Mouse (Mus musculus) left cerebral cortex, adult 2 months (tissue): ENCODE measurements around the gene Pnmal1. TPM values are rescaled to one million over a fixed set of nuclear protein-coding genes. Genes with fewer than 3 reads are reported as not detected.
A peak's percentile ranks its signal among the peaks of the same experiment; 100 is the strongest.

Experiments
- DNase-seq, 2 experiments: peaks; one replicate each; pipeline ENCODE4 v3.0.0; 2021 to 2022; ENCODE audit warnings: low spot score in 2 of 2, mixed read lengths in 1 of 2; ENCODE audit errors: extremely low spot score in 1 of 2
- H3K27ac ChIP-seq: fragments of 200-600 bp; 2 replicates; pipeline ENCODE4 v1.8.1; 2022
- H3K4me3 ChIP-seq: fragments of 200-600 bp; 2 replicates; pipeline ENCODE4 v1.8.1; 2022
- CTCF ChIP-seq: fragments of 200-600 bp; IDR thresholded peaks from 2 replicates; pipeline ENCODE4 v1.8.1; 2022; ENCODE audit warnings: antibody characterized with exemption, mild to moderate bottlenecking, moderate library complexity
- intact Hi-C: fragments of 180-260 bp; cut with DNase I; formaldehyde crosslinking; loops from one replicate; pipeline ENCODE4 v1.15.1; 2025
- total RNA-seq, 2 experiments: library from RNA; stranded (reverse); gene quantifications; 2 replicates each; pipeline ENCODE4 v1.2.3; 2021

Gene Pnmal1
- total RNA-seq, 2 experiments from 2014 or later: 106 to 118 TPM

DNA sequence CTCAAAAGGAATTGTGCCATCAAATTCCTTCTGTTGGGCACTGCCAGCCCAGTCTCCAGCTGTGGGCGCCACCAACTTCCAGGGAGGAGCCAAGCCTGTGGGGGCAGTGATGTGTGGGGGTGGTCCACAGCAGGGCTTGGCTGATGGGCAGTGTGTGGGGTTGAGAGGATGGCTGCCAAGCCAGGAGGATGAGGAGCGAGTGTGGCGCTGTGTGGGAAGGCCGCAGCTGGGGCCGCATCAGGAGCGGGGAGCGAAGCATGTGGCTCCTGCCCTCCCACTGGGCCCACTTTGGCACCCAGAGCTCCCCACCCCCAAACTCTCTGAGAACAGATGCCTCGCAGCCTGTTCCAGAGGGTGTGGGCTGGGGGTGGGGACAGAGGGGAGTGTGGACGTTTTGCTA, 41.5 kb upstream of the Pnmal1 start:
- peak; percentile 68 to 79 for DNase-seq
- intact Hi-C loops: no loop called here
- peak overlapping the region; percentile 69 for H3K27ac ChIP-seq
- H3K4me3 ChIP-seq: no peak overlapping the region
- no peak; the same call in 1 of the 2 replicates for TF ChIP-seq CTCF

DNA sequence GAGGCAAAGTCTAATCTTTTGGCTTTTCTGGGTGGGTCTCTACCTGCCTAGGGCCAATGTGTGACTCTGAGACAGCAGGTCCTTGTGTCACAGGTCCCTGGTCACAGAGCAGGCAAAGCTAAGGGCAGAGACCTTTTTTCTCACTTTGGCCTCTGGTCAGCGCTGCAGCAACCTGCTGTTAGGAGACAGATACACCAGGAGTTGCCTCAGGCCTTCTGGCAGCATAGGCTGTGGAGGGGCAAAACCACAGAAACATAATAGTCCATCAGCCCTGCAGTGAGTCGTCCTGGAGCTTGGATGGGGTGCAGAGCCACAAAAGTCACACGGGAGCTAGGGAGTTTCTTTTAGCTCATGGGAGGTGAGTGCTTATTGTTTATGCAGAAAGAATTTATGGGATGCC, 40.8 kb upstream of the Pnmal1 start:
- intact Hi-C loops: no loop called here
- DNase-seq: no peak
- peak overlapping the region; percentile 69 for H3K27ac ChIP-seq
- no peak overlapping the region for H3K4me3 ChIP-seq
- no peak for TF ChIP-seq CTCF

DNA sequence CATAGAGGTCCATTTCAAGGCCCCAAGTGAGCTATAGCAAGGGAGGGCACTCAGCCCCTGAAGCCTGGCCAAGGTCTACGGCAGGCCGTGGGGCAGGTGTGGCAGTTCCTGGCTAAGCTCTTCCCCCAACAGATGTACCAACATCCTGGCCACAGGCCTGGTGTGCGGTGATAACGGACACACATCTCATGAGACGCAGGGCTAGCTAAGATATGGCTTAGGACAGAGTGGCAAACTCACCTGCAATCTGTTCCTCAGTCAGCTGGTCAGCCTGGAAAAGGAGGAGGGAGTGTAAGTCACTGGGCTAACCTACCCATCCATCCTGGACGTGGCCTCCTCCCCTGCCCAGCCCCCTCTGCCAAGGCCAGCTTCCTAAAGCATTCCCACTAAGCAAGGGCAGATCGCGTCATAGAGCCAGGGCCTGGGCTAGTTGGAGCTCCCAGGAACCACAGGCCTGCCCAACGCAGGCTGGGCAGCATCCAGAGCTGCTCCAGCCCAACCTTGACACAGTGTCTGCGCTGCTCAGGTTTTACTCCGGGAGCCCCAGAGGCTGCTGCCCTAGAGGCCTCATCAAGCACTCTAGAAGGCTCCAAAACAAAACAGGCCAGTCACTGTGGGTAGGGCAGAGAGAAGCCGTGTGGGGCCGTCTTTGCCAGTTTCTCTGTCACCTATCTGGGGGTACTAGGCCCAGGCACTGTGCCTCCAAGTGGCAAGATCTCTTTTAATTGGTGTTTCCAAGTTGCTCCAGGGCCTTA, 39.9 kb upstream of the Pnmal1 start:
- peak overlapping the region; percentile 74 for H3K27ac ChIP-seq
- no peak for DNase-seq
- intact Hi-C loops: loop anchor here (5.0 to 10.0 kb wide), 2 partner anchors 102 to 975 kb away; partner anchors contain the start of genes Fkrp, Nop53 and Strn4
- TF ChIP-seq CTCF: no peak
- peak overlapping the region; percentile 97 for H3K4me3 ChIP-seq

DNA sequence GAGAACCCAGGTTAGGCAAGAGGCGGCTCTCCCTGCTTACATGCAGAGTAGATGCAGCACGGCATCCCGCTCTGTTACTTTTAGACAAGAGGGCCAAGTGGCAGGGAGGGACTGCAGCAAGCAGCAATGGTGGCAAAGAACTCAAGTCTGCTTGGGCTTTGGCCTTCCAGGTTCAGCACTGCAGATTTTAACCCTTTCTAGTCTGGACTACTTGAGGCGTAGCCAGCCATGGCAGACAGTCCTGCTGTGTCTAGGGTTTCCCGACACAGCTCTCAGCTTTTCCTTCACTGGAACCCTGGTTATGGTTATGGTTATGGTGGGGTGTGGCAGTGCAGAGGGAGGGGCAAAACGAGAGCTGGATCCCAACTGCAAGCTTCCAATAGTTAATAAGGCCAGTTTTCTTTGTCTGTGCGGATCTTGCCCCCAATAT, 39.3 kb upstream of the Pnmal1 start:
- peak overlapping the region; percentile 97 for H3K4me3 ChIP-seq
- no peak for TF ChIP-seq CTCF
- peak overlapping the region; percentile 74 for H3K27ac ChIP-seq
- intact Hi-C loops: loop anchor here (5.0 to 10.0 kb wide), 2 partner anchors 103 to 975 kb away; partner anchors contain the start of genes Fkrp, Nop53 and Strn4
- DNase-seq: no peak

DNA sequence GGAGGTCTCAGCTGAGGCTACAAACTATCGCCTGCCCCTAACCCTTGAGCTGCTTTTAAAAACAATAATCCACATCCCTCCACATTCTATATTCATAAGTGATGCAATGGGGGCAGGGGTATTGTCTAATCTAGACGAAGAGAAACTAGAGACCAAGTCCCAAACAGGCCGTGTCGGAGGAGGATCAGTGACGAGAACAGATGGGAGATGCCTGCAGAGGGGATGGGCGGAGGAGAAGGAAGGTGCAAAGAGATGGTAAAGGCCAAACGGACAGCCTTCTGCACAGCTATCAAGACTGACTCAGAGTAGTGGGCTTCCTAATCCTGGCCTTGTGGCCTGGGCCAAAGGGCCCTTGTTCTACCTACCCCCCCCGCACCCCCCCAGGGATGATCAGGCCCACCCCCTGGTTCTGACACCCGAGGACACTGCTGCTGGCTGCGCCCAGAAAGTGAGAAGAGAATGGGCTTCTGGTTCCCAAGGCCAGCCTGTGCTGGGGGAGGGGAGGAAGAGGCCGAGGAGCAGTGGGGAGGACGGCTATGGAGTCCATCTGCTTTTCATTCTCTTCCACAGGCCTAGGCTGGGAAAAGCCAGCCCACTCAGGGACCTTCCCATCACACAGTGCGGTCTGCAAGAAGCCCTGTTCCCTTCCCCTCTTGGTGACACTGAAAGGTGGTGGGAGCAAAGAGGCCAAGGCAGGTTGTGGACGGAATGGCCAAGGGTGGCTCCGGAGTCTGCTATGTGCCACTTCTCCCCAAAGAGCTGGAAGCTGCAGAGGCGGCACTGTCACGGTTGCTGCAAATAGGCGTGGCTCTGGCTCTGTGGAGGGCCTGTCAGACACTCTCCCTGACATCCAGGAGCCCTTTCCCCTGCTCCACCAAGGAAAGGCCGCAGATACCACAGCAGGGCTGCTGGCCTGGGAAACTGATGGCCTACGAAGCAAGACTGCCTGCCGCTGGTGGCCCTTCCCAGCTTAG, 38.4 kb upstream of the Pnmal1 start:
- intact Hi-C loops: loop anchor here (5.0 to 10.0 kb wide), 2 partner anchors 104 to 976 kb away; partner anchors contain the start of genes Fkrp, Nop53 and Strn4
- H3K4me3 ChIP-seq: peak overlapping the region; percentile 97
- DNase-seq: peak in 1 of 2 experiments; percentile 52

DNA sequence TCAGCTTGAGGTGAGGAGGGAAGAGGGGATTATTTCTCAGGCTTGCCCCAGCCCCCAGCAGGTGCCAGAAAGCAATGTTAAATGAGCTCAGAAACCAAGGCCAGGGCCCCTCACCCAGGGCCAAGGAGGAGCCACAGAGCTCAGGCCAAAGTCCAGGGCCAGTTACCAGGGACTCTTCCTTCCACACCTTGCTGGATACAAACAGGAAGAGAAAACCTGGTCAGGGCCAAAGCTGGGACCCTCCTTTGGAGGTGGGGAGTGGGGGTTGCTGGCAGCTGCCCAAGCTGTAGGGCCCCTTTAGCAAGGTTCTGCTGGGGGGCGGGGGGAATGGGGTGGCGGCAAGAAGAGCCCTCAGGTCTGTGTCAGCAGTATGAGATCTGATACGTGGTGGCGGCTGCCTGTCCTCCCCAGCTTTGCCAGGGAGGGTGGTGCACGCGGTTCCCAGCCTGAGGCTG, 37.6 kb upstream of the Pnmal1 start:
- no peak for DNase-seq
- TF ChIP-seq CTCF: no peak
- intact Hi-C loops: loop anchor here (5.0 to 10.0 kb wide), 2 partner anchors 105 to 977 kb away; partner anchors contain the start of genes Fkrp, Nop53 and Strn4

More for the DNA sequence above, 38.4 kb upstream of the Pnmal1 start:
- no peak for TF ChIP-seq CTCF
- H3K27ac ChIP-seq: peak overlapping the region; percentile 99

GRCm38 (mm10) chr7:16922360-16922973, 37.0 kb upstream of the Pnmal1 start:
- intact Hi-C loops: loop anchor here (5.0 to 10.0 kb wide), 2 partner anchors 105 to 978 kb away; partner anchors contain the start of genes Fkrp, Nop53 and Strn4
- Histone ChIP-seq H3K27ac (peak overlapping the region; percentile 99), H3K4me3 (peak overlapping the region; percentile 97)
- peak in 1 of 2 experiments; percentile 57 for DNase-seq
- no peak for TF ChIP-seq CTCF

More for the DNA sequence above, 37.6 kb upstream of the Pnmal1 start:
- H3K27ac ChIP-seq: peak overlapping the region; percentile 99
- H3K4me3 ChIP-seq: peak overlapping the region; percentile 97

DNA sequence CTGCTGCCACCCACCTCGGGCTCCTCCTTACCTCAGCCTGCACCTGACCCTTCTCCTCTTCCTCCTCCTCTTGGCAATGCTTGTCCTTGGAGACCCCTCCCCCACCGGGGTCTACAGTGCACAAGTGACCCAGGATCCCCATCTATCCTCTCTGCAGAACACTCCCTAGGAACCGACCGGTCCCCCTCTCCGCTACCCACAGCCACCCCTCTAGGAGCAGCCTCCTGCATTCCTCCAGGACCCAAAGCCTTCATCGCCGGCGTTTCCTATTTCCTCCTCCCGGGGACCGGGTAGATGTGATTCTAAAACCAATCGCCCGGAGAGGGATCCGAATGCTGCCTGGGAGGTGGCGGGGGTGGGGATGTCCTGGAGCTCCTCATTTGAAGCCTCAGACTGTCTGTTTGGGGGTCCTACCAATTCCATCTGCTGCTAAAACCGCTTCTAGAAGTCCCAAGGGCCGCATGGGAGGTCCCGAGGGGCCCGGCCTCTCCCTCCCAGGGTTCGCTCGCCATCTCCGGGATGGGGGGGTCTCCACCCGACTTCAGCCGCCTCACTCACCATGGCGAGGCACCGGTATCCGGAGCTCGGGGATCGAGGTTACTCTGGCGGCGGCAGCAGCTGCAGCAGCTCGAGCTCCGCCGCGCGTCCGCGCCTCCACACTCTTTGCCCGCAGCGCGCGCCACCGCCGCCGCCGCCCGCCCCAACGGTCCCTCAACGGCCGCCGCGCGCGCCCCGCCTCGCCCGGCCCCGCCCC, 36.0 kb upstream of the Pnmal1 start:
- DNase-seq: peak in 1 of 2 experiments; percentile 30
- TF ChIP-seq CTCF: no peak; the same call in 1 of the 2 replicates
- Histone ChIP-seq H3K27ac (peak overlapping the region; percentile 99), H3K4me3 (peak overlapping the region; percentile 97)
- intact Hi-C loops: loop anchor here (5.0 to 10.0 kb wide), 2 partner anchors 106 to 979 kb away; partner anchors contain the start of genes Fkrp, Nop53 and Strn4

- Histone ChIP-seq H3K4me3 (peak within 1 kb of the TSS; percentile 97), H3K27ac (peak within 1 kb of the TSS; percentile 100)
- intact Hi-C loops: loop anchor here (5.0 to 10.0 kb wide), 2 partner anchors 107 to 979 kb away; partner anchors contain the start of genes Fkrp, Nop53 and Strn4
- no peak for TF ChIP-seq CTCF
- peak; percentile 100 for DNase-seq
Measured at GRCm38 (mm10) chr7:16924037-16924834, 35.2 kb upstream of the Pnmal1 start, which contains the start of gene Calm3. Gene Calm3, minus strand, starts transcription at chr7:16924114.
